Mouse (Mus musculus) retina, postnatal 7 days (tissue): Measurements from ENCODE around the gene Ntrk3.
A peak's percentile ranks its signal among the peaks of the same experiment; 100 is the strongest.

Experiments used
- DNase-seq: peaks from one replicate; pipeline ENCODE4 v3.0.0-alpha.2; 2012; ENCODE audit warnings: low read depth, low spot score

The Ntrk3 gene

GRCm38 (mm10) chr7:78520243-78520927 is 217.4 kb downstream of the Ntrk3 start:
- DNase-seq = no peak

- DNase-seq = no peak
Observed at GRCm38 (mm10) chr7:78519689-78520088, 218.1 kb downstream of the Ntrk3 start.

- no peak for DNase-seq
Observed at GRCm38 (mm10) chr7:78518760-78519363, 218.9 kb downstream of the Ntrk3 start.

DNA sequence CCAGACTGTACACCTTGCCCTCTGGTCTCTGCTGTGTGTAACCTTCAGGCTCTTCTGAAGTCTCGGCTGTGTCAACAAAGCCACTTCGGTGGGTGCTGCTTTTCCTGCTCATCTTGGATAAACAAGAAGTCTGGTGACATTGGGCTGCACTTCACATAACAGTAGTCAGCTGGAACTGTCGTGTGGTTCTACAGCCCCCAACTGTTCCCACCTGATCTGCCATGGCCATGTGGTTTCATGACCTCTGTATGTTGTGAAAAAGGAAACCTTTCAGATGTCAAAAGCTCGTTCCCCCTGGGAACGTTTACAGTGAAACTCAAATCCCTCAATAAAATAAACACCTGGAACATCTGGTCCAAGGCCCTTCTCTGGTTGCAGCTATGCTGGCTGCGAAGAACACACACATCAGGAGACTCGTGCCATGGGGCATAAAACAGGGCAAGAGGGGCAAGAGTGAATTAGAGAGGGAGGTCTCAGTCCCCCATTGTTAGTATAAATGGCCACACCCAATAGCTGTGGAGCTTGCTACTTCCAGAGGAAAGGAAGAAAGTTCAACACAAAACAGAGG is 222.7 kb downstream of the Ntrk3 start:
- no peak for DNase-seq

GRCm38 (mm10) chr7:78507032-78507611 is 230.7 kb downstream of the Ntrk3 start:
- DNase-seq = no peak

GRCm38 (mm10) chr7:78500863-78501262 is 236.9 kb downstream of the Ntrk3 start:
- no peak for DNase-seq

DNA sequence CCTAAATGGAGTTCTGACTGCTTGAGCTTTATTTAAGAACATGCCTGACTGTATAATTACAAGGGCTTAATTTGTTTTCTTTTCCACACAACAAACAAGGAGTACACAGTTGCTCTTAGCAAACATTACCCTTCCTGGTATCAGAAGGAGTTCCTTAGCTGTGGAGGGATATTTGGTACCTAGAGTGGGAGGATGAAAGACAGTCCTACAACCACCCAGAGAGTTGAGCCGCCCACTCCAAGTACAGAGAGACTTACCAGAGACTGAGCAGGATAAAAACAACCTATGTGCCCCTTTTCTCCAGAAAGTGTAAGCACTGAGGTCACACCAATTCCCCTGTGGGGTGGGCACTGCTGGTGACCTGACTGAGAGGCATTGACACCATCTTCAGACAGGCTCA is 237.8 kb downstream of the Ntrk3 start:
- DNase-seq = peak; percentile 28

DNA sequence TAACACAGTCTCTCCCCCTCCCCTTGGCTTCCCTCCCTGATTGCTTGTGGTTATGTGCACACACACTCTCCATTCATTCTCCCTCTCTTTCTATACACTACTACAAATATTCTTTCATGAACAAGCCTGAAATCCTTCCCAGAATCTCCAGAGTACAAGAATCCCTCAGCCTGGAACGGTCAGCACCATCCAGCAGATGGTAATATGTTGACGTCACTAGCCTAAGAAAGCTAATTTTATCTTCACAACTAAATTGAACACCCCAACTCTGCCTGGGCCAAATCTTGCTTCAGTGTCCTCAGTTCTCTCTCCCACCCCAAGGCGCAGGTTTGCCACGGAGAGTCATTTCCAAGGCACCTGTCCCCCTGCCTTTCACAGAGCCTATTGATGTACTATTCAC is 239.5 kb downstream of the Ntrk3 start:
- DNase-seq = no peak

DNA sequence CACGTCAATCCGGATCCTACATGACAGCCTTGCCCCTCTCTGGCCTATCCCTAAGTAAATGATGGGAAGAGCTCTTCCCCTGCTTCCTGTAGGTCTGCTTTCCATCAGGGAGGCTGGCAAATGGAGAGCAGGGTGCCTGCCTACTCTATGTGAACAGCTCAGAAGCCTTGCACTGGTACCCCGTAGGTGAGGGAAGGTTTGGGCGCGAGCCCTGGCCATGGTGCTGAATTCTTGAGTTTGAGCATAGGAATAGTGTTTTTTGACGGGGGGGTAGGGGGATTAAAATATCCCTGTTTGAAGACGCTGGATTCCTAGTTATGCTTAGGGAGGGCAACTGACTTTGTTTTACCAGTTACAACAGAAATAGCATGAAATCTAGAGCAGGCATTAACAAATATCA is 240.0 kb downstream of the Ntrk3 start:
- no peak for DNase-seq

- no peak for DNase-seq
Observed at GRCm38 (mm10) chr7:78493591-78493990, 244.2 kb downstream of the Ntrk3 start.

DNA sequence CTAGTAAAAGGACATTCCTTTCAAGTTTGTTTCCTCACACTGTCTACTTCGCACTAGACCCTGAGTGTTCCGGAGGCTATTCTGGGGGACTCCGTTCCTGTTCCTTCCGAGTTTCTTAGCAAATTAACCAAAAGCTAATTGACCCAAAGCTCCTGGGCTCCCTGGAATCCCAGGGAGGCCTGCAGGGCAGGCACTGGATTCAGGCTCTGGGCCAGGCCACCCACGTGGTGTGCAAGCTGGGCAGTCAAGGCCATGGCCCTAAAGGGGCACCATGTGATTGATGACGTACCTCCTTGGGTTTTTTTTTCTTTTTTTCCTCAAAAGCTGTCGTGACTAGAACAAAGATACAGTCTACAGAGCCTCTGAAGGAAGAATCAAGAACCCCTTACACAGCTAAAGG is 246.6 kb downstream of the Ntrk3 start:
- no peak for DNase-seq

DNA sequence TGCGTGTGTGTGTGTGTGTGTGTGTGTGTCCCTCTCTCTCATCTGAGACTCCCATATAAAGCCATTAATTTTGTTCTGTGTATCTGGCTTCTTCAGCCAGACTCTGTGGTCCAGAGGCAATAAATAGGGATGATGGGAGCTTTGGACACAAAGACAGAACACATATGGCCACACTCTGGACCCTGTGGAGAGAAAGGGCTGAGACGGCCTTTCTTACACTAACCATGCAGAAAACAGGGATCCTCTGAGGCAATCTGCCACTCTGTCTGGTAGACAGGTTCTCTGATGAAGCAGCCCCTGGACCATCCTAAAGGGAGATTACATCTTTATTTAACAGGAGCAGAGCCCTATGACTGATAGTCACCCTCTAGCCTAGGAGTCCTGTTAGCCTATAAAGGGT is 253.5 kb downstream of the Ntrk3 start:
- no peak for DNase-seq

DNA sequence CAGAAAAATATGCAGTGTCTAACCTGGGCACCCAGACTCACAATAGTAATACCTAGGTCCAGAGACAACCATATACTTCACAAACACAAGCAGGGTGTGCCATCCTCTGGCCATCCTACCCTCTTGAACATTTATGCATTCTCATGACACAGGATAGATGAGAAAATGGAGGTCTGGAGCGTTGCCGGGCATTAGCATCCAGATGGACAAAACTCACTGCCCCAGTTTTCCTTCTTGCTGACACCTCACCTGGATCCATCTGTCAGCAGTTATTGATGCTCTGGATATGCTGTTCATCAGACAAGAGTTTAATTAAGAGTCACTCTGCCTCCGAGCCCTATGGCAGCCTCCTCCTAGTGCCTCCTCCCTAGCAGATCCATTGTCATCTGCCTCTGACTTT is 254.1 kb downstream of the Ntrk3 start:
- DNase-seq = no peak

- DNase-seq = no peak
Observed at GRCm38 (mm10) chr7:78483061-78483460, 254.8 kb downstream of the Ntrk3 start.

DNA sequence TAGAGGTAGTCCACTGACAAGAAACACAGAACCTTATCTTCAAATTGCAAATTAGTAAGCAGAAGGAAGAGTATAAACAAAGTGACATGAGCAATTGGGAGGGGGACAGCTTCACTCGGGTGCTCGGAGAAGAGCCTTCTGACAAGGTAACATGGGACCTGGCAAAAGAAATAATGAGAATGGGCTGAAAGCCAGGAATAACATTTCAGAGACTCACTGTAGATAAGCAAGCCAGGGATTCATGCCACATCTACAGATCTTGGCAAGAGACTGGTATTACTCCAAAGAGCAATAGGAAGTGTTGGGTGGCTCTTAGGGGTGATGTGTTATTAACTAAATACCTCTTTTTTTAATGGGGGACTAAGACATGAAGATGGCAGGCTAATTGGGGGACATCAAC is 258.9 kb downstream of the Ntrk3 start:
- no peak for DNase-seq

- no peak for DNase-seq
Observed at GRCm38 (mm10) chr7:78471755-78472154, 266.1 kb downstream of the Ntrk3 start.

GRCm38 (mm10) chr7:78471270-78471669 is 266.5 kb downstream of the Ntrk3 start:
- no peak for DNase-seq

DNA sequence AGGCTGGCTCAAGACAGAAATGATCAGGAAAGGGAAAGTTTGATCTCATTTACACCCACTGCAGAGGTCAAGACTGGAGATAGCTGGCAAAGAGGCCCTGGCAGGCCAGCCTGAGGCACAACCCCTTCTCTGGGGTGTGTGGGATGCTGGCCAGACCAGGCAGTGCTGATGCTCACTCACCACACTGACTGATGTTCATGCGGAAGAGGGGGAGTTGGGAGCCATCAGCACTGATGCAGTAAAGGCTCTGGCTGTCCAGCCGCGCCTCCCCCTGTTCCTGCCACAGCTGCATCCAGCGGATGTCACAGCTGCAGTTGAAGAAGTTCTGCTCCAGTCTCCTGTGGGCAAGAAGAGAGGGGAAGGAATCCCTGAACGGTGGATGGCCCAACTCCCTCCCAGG is 275.2 kb downstream of the Ntrk3 start:
- no peak for DNase-seq

- no peak for DNase-seq
Observed at GRCm38 (mm10) chr7:78459021-78459420, 278.8 kb downstream of the Ntrk3 start.

DNA sequence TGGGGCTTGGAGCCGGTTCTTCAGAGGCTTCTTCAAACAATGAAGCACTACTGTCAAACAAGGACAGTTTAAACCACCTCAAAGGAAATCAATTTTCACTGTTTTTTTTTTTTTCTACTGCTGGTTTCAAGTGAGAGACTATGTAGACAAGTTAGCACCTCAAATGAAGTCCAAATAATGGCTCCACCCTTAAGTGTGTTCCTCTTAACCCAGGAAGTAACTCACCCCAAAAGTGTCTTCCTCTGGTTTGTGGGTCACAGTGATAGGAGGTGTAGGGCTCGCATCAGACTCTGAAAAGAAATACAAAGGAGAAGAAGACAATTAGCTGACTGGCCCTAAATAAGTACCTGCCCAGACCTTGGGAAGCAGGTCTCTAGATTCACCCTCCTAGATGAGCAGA is 286.1 kb downstream of the Ntrk3 start:
- no peak for DNase-seq

GRCm38 (mm10) chr7:78449909-78450592 is 287.8 kb downstream of the Ntrk3 start:
- DNase-seq = no peak

- no peak for DNase-seq
Observed at GRCm38 (mm10) chr7:78448841-78449240, 289.0 kb downstream of the Ntrk3 start.
